Mouse (Mus musculus): Measurements from ENCODE around the gene Usp35.

- TF ChIP-seq CTCF (IDR thresholded peaks at IDR 0.05): no peak
- no peak for TF ChIP-seq EP300 (IDR thresholded peaks at IDR 0.05)
Observed at GRCm38 (mm10) chr7:97357840-97358239, 26.0 kb upstream of the Usp35 start.

All from lung, postnatal 0 days (tissue).